Mouse (Mus musculus) bone marrow, adult 2 months (tissue): ENCODE data around the gene Cpeb1.

Experiments used
- CTCF ChIP-seq: fragments of 200-500 bp; IDR thresholded peaks from 2 replicates; pipeline ENCODE4 v1.5.1; 2011; ENCODE audit warnings: low read length, control low read depth; ENCODE audit not compliant: control insufficient read depth, insufficient read depth
- POLR2A ChIP-seq: fragments of 200-500 bp; IDR thresholded peaks from 2 replicates; pipeline ENCODE4 v1.6.1; 2011; ENCODE audit warnings: low read depth, mild to moderate bottlenecking, control low read depth, low read length, borderline replicate concordance; ENCODE audit not compliant: control insufficient read depth

DNA sequence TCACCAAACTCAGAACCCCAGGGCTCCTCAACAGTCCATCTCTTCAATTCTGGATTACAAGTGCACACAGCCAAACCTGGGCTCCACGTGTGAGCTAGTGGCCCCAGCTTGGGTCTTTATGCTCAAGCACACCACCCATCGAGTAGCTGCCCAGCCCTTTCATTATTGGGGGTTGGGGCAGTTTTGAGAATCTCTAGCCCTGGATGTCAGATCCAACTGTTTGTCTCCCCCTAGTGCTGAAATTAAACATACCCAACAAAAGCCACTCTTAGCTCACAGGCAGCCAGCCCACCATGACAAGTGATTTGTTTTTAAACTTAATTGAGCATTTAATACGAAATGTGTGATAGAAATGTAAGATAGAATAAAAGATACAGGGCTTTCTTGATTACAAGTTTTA lies 113.7 kb downstream of the Cpeb1 start:
- TF ChIP-seq CTCF: peak; percentile 20; the same call in 1 of the 2 replicates
- no peak for TF ChIP-seq POLR2A
